Mouse (Mus musculus): ENCODE measurements around the gene Lamc2. TPM values are rescaled to one million over a fixed set of nuclear protein-coding genes. Genes with fewer than 3 reads are reported as not detected.

Lamc2 gene
- 0.01 TPM in 1 of 2 replicates, not detected in the other for polyA plus RNA-seq (2012)

GRCm38 (mm10) chr1:153185828-153186803 lies at the start of gene Lamc2:
TSS of gene Lamc2 (minus strand) at chr1:153186447.
- Histone ChIP-seq H3K4me1 (ENCODE audit: control insufficient read depth) (no peaks in the 10 kb centered on the region), H3K4me3 (replicated peaks) (no peak within 1 kb of the TSS), H3K36me3 (ENCODE audit: control insufficient read depth) (no peaks in the 10 kb centered on the region), H3K27me3 (ENCODE audit: control insufficient read depth) (peaks cover 38% of the 10 kb centered on the region), H3K9me3 (ENCODE audit: control insufficient read depth, low read length) (no peaks in the 10 kb centered on the region)
- TF ChIP-seq GATA1 (IDR thresholded peaks at IDR 0.05; ENCODE audit: low read length), result no peak

GRCm38 (mm10) chr1:153235576-153235975 lies 49.3 kb upstream of the Lamc2 start:
- Histone ChIP-seq H3K27me3 (ENCODE audit: control insufficient read depth) (no peaks in the 10 kb centered on the region), H3K9me3 (ENCODE audit: control insufficient read depth, low read length) (no peaks in the 10 kb centered on the region), H3K4me3 (replicated peaks) (no peak overlapping the region), H3K4me1 (ENCODE audit: control insufficient read depth) (no peaks in the 10 kb centered on the region), H3K36me3 (ENCODE audit: control insufficient read depth) (peaks cover 9% of the 10 kb centered on the region)
- TF ChIP-seq TAL1 (IDR thresholded peaks at IDR 0.05; ENCODE audit: low read length) (no peak), GATA1 (IDR thresholded peaks at IDR 0.05; ENCODE audit: low read length) (no peak)

GRCm38 (mm10) chr1:153231681-153232080 lies 45.4 kb upstream of the Lamc2 start:
- H3K36me3 ChIP-seq (ENCODE audit: control insufficient read depth), result peaks cover 20% of the 10 kb centered on the region
- TF ChIP-seq GATA1 (IDR thresholded peaks at IDR 0.05; ENCODE audit: low read length) (no peak), TAL1 (IDR thresholded peaks at IDR 0.05; ENCODE audit: low read length) (no peak)

GRCm38 (mm10) chr1:153227916-153228315 lies 41.7 kb upstream of the Lamc2 start:
- Histone ChIP-seq H3K36me3 (ENCODE audit: control insufficient read depth) (peaks cover 20% of the 10 kb centered on the region; the same call in 1 of the 2 replicates), H3K27me3 (ENCODE audit: control insufficient read depth) (no peaks in the 10 kb centered on the region), H3K4me1 (ENCODE audit: control insufficient read depth) (no peaks in the 10 kb centered on the region), H3K4me3 (replicated peaks) (no peak overlapping the region), H3K9me3 (ENCODE audit: control insufficient read depth, low read length) (no peaks in the 10 kb centered on the region)
- no peak for TF ChIP-seq GATA1 (IDR thresholded peaks at IDR 0.05; ENCODE audit: low read length)
- TF ChIP-seq TAL1 (IDR thresholded peaks at IDR 0.05; ENCODE audit: low read length), result no peak

More at GRCm38 (mm10) chr1:153231681-153232080, 45.4 kb upstream of the Lamc2 start:
- no peaks in the 10 kb centered on the region for H3K27me3 ChIP-seq (ENCODE audit: control insufficient read depth)
- no peaks in the 10 kb centered on the region for H3K9me3 ChIP-seq (ENCODE audit: control insufficient read depth, low read length)
- no peak overlapping the region for H3K4me3 ChIP-seq (replicated peaks)
- H3K4me1 ChIP-seq (ENCODE audit: control insufficient read depth), result no peaks in the 10 kb centered on the region

GRCm38 (mm10) chr1:153227096-153227495 lies 40.8 kb upstream of the Lamc2 start:
- Histone ChIP-seq H3K4me3 (replicated peaks) (no peak overlapping the region), H3K4me1 (ENCODE audit: control insufficient read depth) (no peaks in the 10 kb centered on the region), H3K9me3 (ENCODE audit: control insufficient read depth, low read length) (no peaks in the 10 kb centered on the region), H3K36me3 (ENCODE audit: control insufficient read depth) (peaks cover 20% of the 10 kb centered on the region; the same call in 1 of the 2 replicates), H3K27me3 (ENCODE audit: control insufficient read depth) (no peaks in the 10 kb centered on the region)
- no peak for TF ChIP-seq TAL1 (IDR thresholded peaks at IDR 0.05; ENCODE audit: low read length)
- TF ChIP-seq GATA1 (IDR thresholded peaks at IDR 0.05; ENCODE audit: low read length), result no peak

GRCm38 (mm10) chr1:153225786-153226725 lies 39.8 kb upstream of the Lamc2 start:
- no peaks in the 10 kb centered on the region for H3K9me3 ChIP-seq (ENCODE audit: control insufficient read depth, low read length)
- H3K36me3 ChIP-seq (ENCODE audit: control insufficient read depth), result peaks cover 20% of the 10 kb centered on the region
- TF ChIP-seq TAL1 (IDR thresholded peaks at IDR 0.05; ENCODE audit: low read length), result no peak
- no peak for TF ChIP-seq GATA1 (IDR thresholded peaks at IDR 0.05; ENCODE audit: low read length)
- no peaks in the 10 kb centered on the region for H3K4me1 ChIP-seq (ENCODE audit: control insufficient read depth)
- no peaks in the 10 kb centered on the region for H3K27me3 ChIP-seq (ENCODE audit: control insufficient read depth)
- no peak overlapping the region for H3K4me3 ChIP-seq (replicated peaks)

- no peak for TF ChIP-seq GATA1 (IDR thresholded peaks at IDR 0.05; ENCODE audit: low read length)
- TF ChIP-seq TAL1 (IDR thresholded peaks at IDR 0.05; ENCODE audit: low read length), result no peak
- Histone ChIP-seq H3K9me3 (ENCODE audit: control insufficient read depth, low read length) (no peaks in the 10 kb centered on the region), H3K36me3 (ENCODE audit: control insufficient read depth) (peaks cover 20% of the 10 kb centered on the region), H3K4me1 (ENCODE audit: control insufficient read depth) (no peaks in the 10 kb centered on the region), H3K27me3 (ENCODE audit: control insufficient read depth) (no peaks in the 10 kb centered on the region), H3K4me3 (replicated peaks) (no peak overlapping the region)
These were observed 38.1 kb upstream of the Lamc2 start for GRCm38 (mm10) chr1:153224331-153224730.

GRCm38 (mm10) chr1:153219376-153219775 lies 33.1 kb upstream of the Lamc2 start:
- TF ChIP-seq TAL1 (IDR thresholded peaks at IDR 0.05; ENCODE audit: low read length) (no peak), GATA1 (IDR thresholded peaks at IDR 0.05; ENCODE audit: low read length) (no peak)
- no peaks in the 10 kb centered on the region for H3K4me1 ChIP-seq (ENCODE audit: control insufficient read depth)
- H3K9me3 ChIP-seq (ENCODE audit: control insufficient read depth, low read length), result no peaks in the 10 kb centered on the region
- no peaks in the 10 kb centered on the region for H3K27me3 ChIP-seq (ENCODE audit: control insufficient read depth)
- H3K4me3 ChIP-seq (replicated peaks), result no peak overlapping the region
- H3K36me3 ChIP-seq (ENCODE audit: control insufficient read depth), result peaks cover 10% of the 10 kb centered on the region
